Mouse (Mus musculus) mature B cell (primary cell): Measurements from ENCODE around the gene Sh2b1.
"Not testable (repeated sequence)": the region's sequence is repeated elsewhere in the genome, so short reads cannot be mapped to it uniquely, and the experiment has no call there.

ENCODE experiments used
- in situ Hi-C: fragments of 300-500 bp; cut with MboI; formaldehyde crosslinking; loops from 2 replicates; pipeline ENCODE4 v1.14.3; 2019

Sh2b1 gene

GRCm38 (mm10) chr7:126474993-126475581, at the start of gene Sh2b1:
TSS of gene Sh2b1 (minus strand) at chr7:126475424.
- in situ Hi-C loops = no loop called here

DNA sequence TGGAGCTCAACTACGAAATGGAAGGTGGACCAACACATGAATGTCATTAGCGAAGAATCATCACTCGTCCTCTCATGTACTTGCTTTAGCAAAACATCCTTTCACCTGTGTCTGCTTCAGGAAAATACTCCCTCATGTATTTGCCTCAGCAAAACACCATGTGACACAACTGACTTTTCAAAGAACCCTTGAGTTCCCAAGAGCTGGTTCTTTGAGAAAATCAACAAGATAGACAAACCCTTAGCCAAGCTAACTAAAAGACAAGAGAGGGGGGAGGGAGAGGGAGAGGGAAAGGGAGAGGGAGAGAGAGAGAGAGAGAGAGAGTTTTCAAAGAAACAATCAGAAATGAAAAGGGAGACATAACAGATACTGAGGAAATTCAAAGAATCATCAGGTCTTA, 48.1 kb upstream of the Sh2b1 start:
- in situ Hi-C loops = no loop called here

DNA sequence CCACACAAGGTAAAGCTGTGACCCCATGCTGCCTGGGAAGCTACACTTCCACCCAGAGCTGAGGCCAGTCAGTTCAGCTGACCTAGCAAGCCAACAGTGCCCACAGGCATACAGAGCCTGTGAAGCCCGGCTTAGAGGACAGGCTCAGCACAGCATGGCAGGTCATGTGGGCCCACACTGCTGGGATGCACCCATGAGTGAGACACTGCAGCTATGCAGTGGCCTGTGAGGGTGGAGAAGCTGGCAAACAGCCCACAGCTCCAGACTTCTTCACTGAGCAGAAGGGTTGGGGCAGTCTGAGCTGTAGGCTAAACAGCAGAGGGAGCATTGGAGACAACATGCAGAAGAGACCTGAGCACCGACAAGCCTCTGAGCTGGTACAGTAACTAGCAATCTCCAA, 44.3 kb upstream of the Sh2b1 start:
- in situ Hi-C loops = no loop called here

DNA sequence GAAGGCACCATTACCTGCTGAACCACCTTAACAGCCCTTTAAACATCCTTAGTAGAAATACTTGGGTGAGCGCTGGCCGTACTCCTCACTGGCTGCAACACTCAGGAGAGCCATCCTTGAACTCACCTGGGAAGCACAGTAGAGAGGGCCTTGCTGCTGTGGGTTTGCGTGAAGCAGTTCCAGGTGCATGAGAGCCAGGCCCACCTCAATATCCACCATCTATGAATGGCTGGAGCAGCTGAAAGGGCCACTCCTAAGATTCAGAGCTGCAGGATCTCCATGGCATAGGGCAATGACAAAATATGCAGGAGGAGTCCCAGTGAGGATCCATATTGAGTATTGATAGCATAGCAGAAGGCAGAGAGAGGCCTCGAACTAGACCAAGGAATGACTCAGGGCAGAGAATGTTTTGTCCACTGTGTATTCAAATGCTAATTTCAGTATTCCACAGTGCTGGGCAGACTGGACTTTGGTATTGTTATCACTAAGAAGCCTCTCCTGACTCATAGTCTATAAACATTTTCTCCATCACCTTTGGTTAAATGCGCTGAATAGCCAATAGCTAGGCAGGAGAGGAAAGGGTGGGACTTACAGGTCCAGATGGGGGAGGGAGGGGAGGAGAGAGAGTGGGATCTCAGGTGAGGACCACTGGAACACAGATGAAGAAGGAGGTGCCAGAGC, 43.2 kb upstream of the Sh2b1 start:
- in situ Hi-C loops = no loop called here

DNA sequence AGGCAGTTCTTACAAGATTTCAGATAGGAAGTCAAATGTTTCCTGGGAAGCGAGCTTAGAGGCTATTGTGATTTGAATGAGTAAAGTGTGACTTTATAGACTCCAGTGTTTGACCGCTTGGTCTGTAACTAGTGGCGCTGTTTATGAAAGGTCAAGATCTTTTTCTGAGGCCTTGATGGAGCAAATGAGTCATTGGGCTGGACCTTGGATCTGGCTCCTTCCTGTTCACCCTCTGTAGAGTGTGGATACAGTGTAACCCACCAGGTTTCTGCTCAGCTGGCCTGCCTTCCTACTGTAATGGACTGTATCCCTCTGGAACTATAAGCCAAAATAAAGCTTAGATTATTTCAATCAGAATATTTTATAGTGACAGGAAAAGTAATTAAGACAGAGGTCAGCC, 36.1 kb upstream of the Sh2b1 start:
- in situ Hi-C loops = no loop called here

GRCm38 (mm10) chr7:126507126-126507778, 32.0 kb upstream of the Sh2b1 start:
- in situ Hi-C loops = no loop called here

DNA sequence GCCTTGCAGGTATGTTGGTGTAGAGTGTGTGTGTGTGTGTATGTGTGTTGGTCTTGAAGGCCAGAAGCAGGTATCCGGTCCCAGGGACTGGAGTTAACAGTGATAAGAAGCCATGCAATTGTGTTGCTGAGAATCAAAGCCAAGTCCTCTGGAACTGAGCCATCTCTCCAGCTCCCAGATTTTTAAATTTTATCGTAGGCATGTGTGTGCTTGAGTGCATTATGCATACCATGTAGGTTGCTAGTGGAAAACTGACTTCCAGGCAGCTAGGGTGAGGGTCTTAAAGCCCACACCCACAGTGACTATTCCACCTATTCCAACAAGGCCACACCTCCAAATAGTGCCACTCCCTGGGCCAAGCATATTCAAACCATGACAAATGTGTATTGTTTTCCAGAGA, 29.7 kb upstream of the Sh2b1 start:
- in situ Hi-C loops = no loop called here

DNA sequence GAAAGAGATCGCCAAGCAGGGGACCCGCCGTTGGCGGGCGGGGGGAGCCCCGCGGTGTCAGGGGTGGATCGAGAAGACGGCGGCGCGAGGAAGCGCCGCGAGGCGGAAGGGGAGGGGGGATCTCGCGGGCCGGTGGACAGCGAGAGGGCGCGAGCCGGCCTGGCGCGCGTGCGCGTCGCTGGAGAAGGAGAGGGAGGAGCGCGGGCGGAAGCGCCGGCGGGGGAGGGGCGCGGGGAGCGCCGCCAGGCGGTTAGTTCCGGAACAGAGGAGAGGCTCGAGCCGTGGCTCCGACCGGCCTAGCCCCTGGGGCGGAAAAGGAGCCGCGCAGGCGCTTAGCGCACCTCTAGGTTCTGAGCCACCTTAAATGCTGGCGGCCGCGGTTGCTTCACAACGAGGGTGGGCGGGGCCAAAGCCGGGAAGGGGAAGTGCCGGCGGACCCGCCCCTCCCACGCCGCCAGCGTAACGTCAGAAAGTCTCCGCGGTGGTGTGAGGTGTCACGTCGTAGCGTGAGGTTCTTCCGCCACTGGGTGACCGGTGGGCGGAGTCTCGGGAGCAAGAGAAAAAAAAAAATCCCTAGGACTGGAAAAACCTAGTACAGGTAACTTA, 28.2 kb upstream of the Sh2b1 start, which contains the start of gene Atxn2l:
Atxn2l (minus strand) TSS at position 165 of the 606 bp plus-strand sequence.
- in situ Hi-C loops = no loop called here

- in situ Hi-C loops = no loop called here
These were observed 27.5 kb upstream of the Sh2b1 start for GRCm38 (mm10) chr7:126502751-126503150.

- in situ Hi-C loops = no loop called here
These were observed 27.0 kb upstream of the Sh2b1 start for GRCm38 (mm10) chr7:126502023-126502741.

GRCm38 (mm10) chr7:126501684-126502022, 26.4 kb upstream of the Sh2b1 start:
- in situ Hi-C loops = no loop called here

DNA sequence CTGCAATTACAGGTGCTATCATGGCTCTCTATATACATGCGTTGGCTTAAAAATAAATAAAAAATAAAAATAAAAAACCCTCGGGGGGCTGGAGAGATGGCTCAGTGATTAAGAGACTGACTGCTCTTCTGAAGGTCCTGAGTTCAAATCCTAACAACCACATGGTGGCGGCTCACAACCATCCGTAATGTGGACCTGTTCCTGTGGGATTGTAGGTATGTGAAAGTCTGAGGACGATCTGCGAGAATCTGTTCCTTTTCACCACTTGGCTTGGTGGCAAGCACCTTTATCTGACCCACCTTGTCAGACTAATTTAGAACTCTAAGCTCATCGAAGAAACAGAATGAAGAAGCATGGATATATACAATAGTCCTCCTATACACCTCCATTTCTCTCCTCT, 24.2 kb upstream of the Sh2b1 start:
- in situ Hi-C loops = no loop called here

DNA sequence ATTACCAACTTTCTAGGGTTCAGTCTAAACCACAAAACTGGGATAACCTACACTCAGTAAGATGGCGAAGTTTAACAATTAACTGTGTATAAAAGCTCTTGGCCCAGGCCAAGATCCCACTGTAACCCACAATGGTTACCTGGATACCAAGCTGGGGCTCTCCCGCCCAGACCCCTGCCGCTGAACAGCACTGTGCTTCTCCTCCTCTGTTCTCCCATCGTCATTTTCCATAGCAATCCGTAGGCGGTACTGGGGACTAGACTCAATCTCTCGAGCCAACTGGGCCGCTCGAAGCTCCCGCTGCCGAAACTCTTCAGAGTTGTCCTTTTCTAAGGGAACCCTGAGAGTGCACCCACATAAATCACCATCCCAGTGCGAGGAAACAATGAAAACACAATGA, 22.7 kb upstream of the Sh2b1 start:
- in situ Hi-C loops = no loop called here

GRCm38 (mm10) chr7:126496475-126496874, 21.3 kb upstream of the Sh2b1 start:
- in situ Hi-C loops = no loop called here

DNA sequence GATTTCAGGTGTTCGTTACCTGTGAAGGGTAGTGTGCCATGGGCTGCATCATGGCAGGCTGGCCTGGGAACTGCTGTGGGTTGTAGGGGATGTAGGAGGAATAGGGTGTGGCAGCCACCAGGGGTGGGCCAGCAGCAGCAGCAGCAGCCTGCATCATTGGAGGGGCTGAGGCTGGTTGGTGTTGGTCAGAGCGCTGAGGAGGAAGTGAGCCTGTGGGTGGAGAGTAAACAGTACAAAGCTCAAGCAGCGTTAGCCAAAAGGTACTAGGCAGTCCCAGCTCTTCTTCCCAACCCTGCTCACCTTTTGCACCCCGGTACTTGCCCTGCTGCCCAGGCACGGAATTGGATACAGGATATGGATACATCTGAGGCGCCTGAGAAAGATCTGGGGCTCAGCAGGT, 18.9 kb upstream of the Sh2b1 start:
- in situ Hi-C loops = no loop called here

- in situ Hi-C loops = no loop called here
These were observed 16.7 kb upstream of the Sh2b1 start for GRCm38 (mm10) chr7:126491973-126492372.

DNA sequence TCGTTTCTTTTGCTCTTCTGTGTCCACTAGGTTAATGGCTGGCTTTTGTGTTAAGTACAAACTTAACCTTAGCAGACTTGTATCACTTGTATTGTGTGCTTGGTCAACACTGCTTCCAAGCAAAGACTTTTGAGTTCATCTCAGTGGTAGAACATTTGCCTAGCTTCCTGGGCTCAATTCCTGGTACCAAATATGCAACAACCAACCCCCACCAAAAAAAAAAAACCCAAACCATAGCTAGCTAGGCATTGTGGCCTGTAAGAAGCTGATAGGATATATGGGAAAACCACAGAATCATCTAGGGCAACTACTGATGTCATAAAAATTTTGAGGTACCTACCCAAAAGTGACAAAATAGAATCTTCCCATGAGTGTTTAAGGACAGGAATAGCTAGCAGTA, 15.8 kb upstream of the Sh2b1 start:
- in situ Hi-C loops = no loop called here

GRCm38 (mm10) chr7:126487617-126488385, 12.6 kb upstream of the Sh2b1 start:
- in situ Hi-C loops = not testable (repeated sequence)

DNA sequence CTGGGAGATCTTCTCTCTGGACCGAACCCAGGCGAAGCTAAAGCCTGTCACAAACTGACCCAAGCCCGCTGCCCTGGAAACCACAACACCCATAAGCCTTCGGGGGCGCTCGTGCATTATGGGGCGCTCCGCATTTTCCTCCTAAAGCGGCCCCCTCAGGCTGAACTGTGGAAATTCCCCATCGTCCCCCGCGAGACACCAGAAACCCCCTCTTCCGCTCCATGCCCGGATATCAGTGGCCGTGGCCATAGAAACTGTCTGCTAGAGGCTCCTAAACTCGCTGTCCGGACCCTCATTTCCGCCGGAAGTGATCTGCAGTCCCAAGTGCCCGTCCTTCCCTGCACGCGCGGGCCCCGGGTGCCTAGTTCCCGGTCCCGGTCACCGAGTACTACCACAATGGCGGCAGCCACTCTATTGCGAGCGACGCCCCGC, 11.8 kb upstream of the Sh2b1 start, which contains the start of gene Tufm:
Tufm (plus strand) TSS at position 310 of the 432 bp plus-strand sequence.
- in situ Hi-C loops = no loop called here

DNA sequence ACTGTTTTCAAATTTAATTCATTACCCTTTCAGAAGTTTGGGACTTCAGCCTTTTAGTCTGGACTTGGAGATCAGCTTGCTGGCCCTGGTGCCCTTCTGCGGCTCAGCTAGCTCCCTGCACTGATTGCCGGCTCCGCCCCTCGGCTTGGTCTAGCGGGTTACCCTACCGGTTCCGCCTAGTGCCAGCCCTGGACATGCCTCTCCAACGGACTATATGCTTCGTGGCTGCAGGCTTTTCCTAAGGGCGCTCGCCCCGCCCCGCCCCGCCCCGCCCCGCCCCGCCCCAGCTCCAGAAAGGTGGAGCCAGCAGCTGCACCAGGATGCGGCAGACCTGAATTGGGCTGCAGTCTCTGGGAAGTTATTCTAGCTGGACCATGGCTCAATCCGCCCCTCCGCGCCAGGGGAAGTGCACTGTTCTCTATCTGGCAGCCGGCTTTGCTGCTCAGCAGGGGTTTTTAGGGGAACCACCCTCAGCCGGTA, 7.2 kb upstream of the Sh2b1 start:
- in situ Hi-C loops = no loop called here

GRCm38 (mm10) chr7:126481699-126482098, 6.5 kb upstream of the Sh2b1 start:
- in situ Hi-C loops = no loop called here
